Mouse (Mus musculus) cortical plate, adult 2 months (tissue): ENCODE measurements around the gene Pp2d1. TPM values are rescaled to one million over a fixed set of nuclear protein-coding genes. Genes with fewer than 3 reads are reported as not detected.

Experiments
- H3K27ac ChIP-seq: fragments of 200-500 bp; 2 replicates; pipeline ENCODE4 v1.5.1; 2012; ENCODE audit warnings: low read length, control low read depth, inconsistent platforms; ENCODE audit not compliant: insufficient read depth
- H3K4me1 ChIP-seq: fragments of 200-500 bp; 2 replicates; pipeline ENCODE4 v1.6.1; 2011; ENCODE audit warnings: low read length; ENCODE audit not compliant: control insufficient read depth, insufficient read depth
- H3K4me3 ChIP-seq: fragments of 200-500 bp; 2 replicates; pipeline ENCODE4 v1.5.1; 2011; ENCODE audit warnings: mild to moderate bottlenecking, low read length, control low read depth; ENCODE audit not compliant: insufficient read depth
- CTCF ChIP-seq: fragments of 200-500 bp; IDR thresholded peaks from 2 replicates; pipeline ENCODE4 v1.5.1; 2011; ENCODE audit warnings: mild to moderate bottlenecking, control low read depth, low read length; ENCODE audit not compliant: insufficient read depth; ENCODE audit errors: extremely low read depth
- POLR2A ChIP-seq: fragments of 200-500 bp; IDR thresholded peaks from 2 replicates; pipeline ENCODE4 v1.6.1; 2011; ENCODE audit warnings: mild to moderate bottlenecking, low read length, control low read depth; ENCODE audit not compliant: insufficient read depth; ENCODE audit errors: extremely low read depth
- polyA plus RNA-seq: library from polyadenylated mRNA; depleted of rRNA; stranded (reverse); fragments of >200 nt; gene quantifications from 2 replicates; pipeline ENCODE4 v1.2.3, GENCODE M21; 2012; rRNA removed

The Pp2d1 gene
- polyA plus RNA-seq, 1 experiment = 0.04 TPM

DNA sequence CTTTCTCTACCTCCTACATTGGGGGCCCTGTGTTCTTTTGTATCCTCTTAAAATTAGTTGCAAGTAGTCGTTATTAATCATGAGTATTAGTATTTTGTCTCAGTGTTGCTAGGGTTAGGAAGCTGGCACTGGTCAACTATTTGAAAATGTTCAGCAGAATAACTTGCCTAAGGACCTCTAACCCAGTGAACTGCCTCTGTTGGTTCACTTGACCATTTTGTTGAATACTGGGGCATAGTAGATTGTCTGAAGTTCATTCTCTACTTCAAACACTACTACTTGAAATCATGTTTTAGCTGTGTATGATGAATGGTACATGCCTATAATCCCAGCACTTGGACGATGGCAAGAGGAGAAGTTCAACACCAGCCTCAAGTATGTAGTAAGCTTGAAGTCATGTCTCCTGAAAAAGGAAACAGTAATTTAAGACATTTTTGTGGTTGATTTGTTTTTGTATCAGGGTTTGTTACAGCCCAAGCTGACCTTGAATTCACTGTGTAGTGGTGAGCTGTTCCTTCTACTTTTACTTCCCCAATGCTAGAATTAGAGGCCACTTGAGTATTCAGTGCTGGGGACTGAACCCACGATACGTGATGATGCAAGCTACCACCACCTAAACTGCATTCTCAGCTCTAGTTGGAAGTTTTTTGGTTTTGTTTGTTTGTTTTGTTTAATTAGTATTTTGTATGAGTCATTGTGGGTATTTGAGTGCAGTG is 50.8 kb downstream of the Pp2d1 start:
- H3K4me3 ChIP-seq = no peak overlapping the region
- no peak for TF ChIP-seq POLR2A
- no peak for TF ChIP-seq CTCF
- no peak overlapping the region for H3K27ac ChIP-seq
- no peaks in the 10 kb centered on the region for H3K4me1 ChIP-seq

GRCm38 (mm10) chr17:53480433-53480832 is 58.8 kb downstream of the Pp2d1 start:
- peaks cover 3% of the 10 kb centered on the region; the same call in 1 of the 2 replicates for H3K4me1 ChIP-seq
- no peak for TF ChIP-seq POLR2A
- TF ChIP-seq CTCF = no peak
- no peak overlapping the region for H3K27ac ChIP-seq
- H3K4me3 ChIP-seq = peak overlapping the region; percentile 55; the same call in 1 of the 2 replicates

DNA sequence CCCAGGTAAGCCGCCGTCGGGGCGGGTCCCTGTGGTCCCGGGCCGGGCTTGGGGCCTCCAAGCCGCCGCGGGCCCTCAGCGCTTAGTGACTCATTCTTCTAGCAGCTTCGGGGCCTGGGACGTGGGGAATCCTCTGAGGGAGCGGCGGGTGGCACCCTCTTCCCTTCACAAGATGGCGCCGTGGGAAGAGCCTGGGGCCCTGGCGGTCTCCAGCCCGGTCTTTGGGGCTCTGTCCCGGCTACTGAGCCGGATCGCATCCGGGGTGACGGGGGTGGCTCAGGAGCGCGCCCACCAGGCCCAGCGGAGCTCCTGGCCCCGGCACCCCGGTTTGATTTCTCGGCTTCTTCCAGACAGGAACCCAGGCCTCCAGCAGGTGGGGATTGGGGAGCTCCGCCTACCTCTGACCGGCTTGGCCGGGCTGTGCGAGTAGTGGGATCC is 59.6 kb downstream of the Pp2d1 start:
- Histone ChIP-seq H3K27ac (peak overlapping the region; percentile 5), H3K4me3 (peak overlapping the region; percentile 55), H3K4me1 (peaks cover 3% of the 10 kb centered on the region; the same call in 1 of the 2 replicates)
- TF ChIP-seq CTCF (no peak), POLR2A (no peak)

GRCm38 (mm10) chr17:53478858-53479603 is 60.2 kb downstream of the Pp2d1 start, which contains the start of gene Rab5a:
Rab5a (plus strand) TSS chr17:53479234.
- Histone ChIP-seq H3K4me1 (peaks cover 3% of the 10 kb centered on the region; the same call in 1 of the 2 replicates), H3K4me3 (peak within 1 kb of the TSS; percentile 55), H3K27ac (peak within 1 kb of the TSS; percentile 91)
- TF ChIP-seq CTCF (no peak), POLR2A (peak; percentile 66)

GRCm38 (mm10) chr17:53478066-53478857 is 61.0 kb downstream of the Pp2d1 start:
- TF ChIP-seq POLR2A (no peak), CTCF (no peak)
- Histone ChIP-seq H3K27ac (peak overlapping the region; percentile 91), H3K4me1 (peaks cover 3% of the 10 kb centered on the region; the same call in 1 of the 2 replicates), H3K4me3 (peak overlapping the region; percentile 55)

GRCm38 (mm10) chr17:53468697-53469096 is 70.6 kb downstream of the Pp2d1 start:
- no peak for TF ChIP-seq CTCF
- no peak for TF ChIP-seq POLR2A
- Histone ChIP-seq H3K4me3 (no peak overlapping the region), H3K27ac (no peak overlapping the region), H3K4me1 (peaks cover under 1% of the 10 kb centered on the region; the same call in 1 of the 2 replicates)

DNA sequence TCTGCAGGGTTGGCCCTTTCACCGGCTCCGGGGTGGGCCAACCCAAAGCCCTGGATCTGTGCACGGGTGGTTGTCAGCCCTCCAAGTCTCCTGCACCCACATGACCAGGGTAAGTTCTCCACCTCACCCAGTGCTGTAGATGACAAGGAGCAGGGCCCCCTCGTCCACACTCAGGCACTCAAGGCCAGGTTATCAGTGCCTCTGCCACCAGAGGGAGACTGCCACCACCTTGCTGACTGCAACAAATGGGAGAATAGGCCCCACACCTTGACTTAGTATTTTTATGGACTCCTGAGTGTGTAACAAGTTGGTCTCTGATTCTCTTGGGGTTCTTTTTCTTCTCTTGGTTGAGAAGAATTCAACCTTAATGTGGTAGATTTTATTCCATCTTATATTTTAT is 73.7 kb downstream of the Pp2d1 start:
- H3K27ac ChIP-seq = no peak overlapping the region
- H3K4me1 ChIP-seq = peaks cover 2% of the 10 kb centered on the region; the same call in 1 of the 2 replicates
- no peak overlapping the region for H3K4me3 ChIP-seq
- TF ChIP-seq POLR2A (no peak), CTCF (no peak)

DNA sequence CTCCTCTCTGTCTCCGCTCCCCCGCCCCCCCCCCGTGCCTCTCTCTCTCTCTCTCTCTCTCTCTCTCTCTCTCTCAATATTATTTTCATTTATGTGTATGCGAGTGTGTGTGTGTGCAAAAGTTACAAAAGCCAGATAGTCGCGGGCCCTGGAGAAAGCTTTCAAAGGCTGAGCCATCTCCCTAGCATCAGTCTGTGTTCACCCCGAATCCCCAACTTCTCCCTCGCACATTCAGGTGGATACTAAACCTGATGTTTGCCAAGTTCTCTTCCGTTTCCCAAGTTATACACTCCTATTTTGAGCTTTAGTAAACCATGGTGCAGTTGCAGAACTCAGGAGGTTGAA is 75.8 kb downstream of the Pp2d1 start:
- Histone ChIP-seq H3K4me3 (peak overlapping the region; percentile 29), H3K27ac (no peak overlapping the region), H3K4me1 (peaks cover 2% of the 10 kb centered on the region; the same call in 1 of the 2 replicates)
- TF ChIP-seq POLR2A (no peak), CTCF (no peak)

GRCm38 (mm10) chr17:53462603-53463495 is 76.4 kb downstream of the Pp2d1 start, which contains the start of gene Efhb:
Efhb (minus strand) TSS chr17:53463321.
- H3K27ac ChIP-seq = no peak within 1 kb of the TSS
- H3K4me3 ChIP-seq = peak within 1 kb of the TSS; percentile 29
- peaks cover 2% of the 10 kb centered on the region; the same call in 1 of the 2 replicates for H3K4me1 ChIP-seq
- TF ChIP-seq POLR2A (no peak), CTCF (no peak)

Other genes starting within 250 kb of the Pp2d1 start
- gene Efhb, start 76.1 kb downstream of the Pp2d1 start, polyA plus RNA-seq = 0.25 TPM in 2 replicates
- gene Rab5a, start 60.2 kb downstream of the Pp2d1 start, polyA plus RNA-seq = 89.9 TPM in 2 replicates
- gene Kat2b, start 27.4 kb upstream of the Pp2d1 start, polyA plus RNA-seq = 11.0 and 12.2 TPM in 2 replicates
- 0.19 and 0.21 TPM in 2 replicates for gene Sgo1, start 149.9 kb upstream of the Pp2d1 start, polyA plus RNA-seq